Mouse (Mus musculus): ENCODE measurements around the gene Lsm10. TPM values are rescaled to one million over a fixed set of nuclear protein-coding genes. Genes with fewer than 3 reads are reported as not detected.

Gene Lsm10
- polyA plus RNA-seq, 2 experiments: 20.3 to 25.9 TPM

- WGBS (ENCODE audit: insufficient replicate concordance): 70% methylated on average over 5 of the region's 5 CpGs
- DNase-seq (ENCODE audit: low read depth in 3 of 3, low spot score in 3 of 3) (no peak), ATAC-seq (ENCODE audit: insufficient read depth) (no peak)
- no peak overlapping the region for H3K4me3 ChIP-seq (ENCODE audit: insufficient read depth in 1 of 2, low read depth in 2 of 2, low read length in 2 of 2)
- no peak overlapping the region for H3K27ac ChIP-seq
- no peak overlapping the region for H3K4me2 ChIP-seq (ENCODE audit: low read depth)
- H3K36me3 ChIP-seq (replicated peaks; ENCODE audit: control insufficient read depth, insufficient read depth, low read depth): no peaks in the 10 kb centered on the region
- no peaks in the 10 kb centered on the region for H3K27me3 ChIP-seq (ENCODE audit: control insufficient read depth, insufficient read depth, low read length)
- H3K9ac ChIP-seq (replicated peaks): no peak overlapping the region
- no peaks in the 10 kb centered on the region for H3K9me3 ChIP-seq (ENCODE audit: control insufficient read depth, low read length)
- TF ChIP-seq EP300 (IDR thresholded peaks at IDR 0.05; ENCODE audit: low read depth) (no peak), CTCF (IDR thresholded peaks at IDR 0.05; ENCODE audit: low read depth) (no peak)
- H3K4me1 ChIP-seq (replicated peaks; ENCODE audit: control insufficient read depth in 2 of 2, insufficient read depth in 2 of 2, low read length in 1 of 2): no peaks in the 10 kb centered on the region
These were observed 23.6 kb downstream of the Lsm10 start for GRCm38 (mm10) chr4:126120052-126120451.

GRCm38 (mm10) chr4:126120506-126120905, 24.1 kb downstream of the Lsm10 start:
- no peaks in the 10 kb centered on the region for H3K27me3 ChIP-seq (ENCODE audit: control insufficient read depth, insufficient read depth, low read length)
- DNase-seq (ENCODE audit: low read depth in 3 of 3, low spot score in 3 of 3): no peak
- no peak for TF ChIP-seq EP300 (IDR thresholded peaks at IDR 0.05; ENCODE audit: low read depth)
- no peak for TF ChIP-seq CTCF (IDR thresholded peaks at IDR 0.05; ENCODE audit: low read depth)
- H3K4me3 ChIP-seq (ENCODE audit: insufficient read depth in 1 of 2, low read depth in 2 of 2, low read length in 2 of 2): no peak overlapping the region
- no peaks in the 10 kb centered on the region for H3K9me3 ChIP-seq (ENCODE audit: control insufficient read depth, low read length)
- H3K4me1 ChIP-seq (replicated peaks; ENCODE audit: control insufficient read depth in 2 of 2, insufficient read depth in 2 of 2, low read length in 1 of 2): no peaks in the 10 kb centered on the region
- H3K27ac ChIP-seq: no peak overlapping the region
- ATAC-seq (ENCODE audit: insufficient read depth): no peak
- no peaks in the 10 kb centered on the region; the same call in 1 of the 2 replicates for H3K36me3 ChIP-seq (replicated peaks; ENCODE audit: control insufficient read depth, insufficient read depth, low read depth)
- no peak overlapping the region for H3K9ac ChIP-seq (replicated peaks)
- WGBS (ENCODE audit: insufficient replicate concordance): 82% methylated on average over 2 of the region's 2 CpGs
- no peak overlapping the region for H3K4me2 ChIP-seq (ENCODE audit: low read depth)

- no peaks in the 10 kb centered on the region for H3K4me1 ChIP-seq (replicated peaks; ENCODE audit: control insufficient read depth in 2 of 2, insufficient read depth in 2 of 2, low read length in 1 of 2)
- no peaks in the 10 kb centered on the region for H3K9me3 ChIP-seq (ENCODE audit: control insufficient read depth, low read length)
- no peak for TF ChIP-seq EP300 (IDR thresholded peaks at IDR 0.05; ENCODE audit: low read depth)
- no peak for TF ChIP-seq CTCF (IDR thresholded peaks at IDR 0.05; ENCODE audit: low read depth)
- DNase-seq (ENCODE audit: low read depth in 3 of 3, low spot score in 3 of 3) (no peak), ATAC-seq (ENCODE audit: insufficient read depth) (no peak)
- 76% methylated on average over 10 of the region's 10 CpGs for WGBS (ENCODE audit: insufficient replicate concordance)
- H3K27me3 ChIP-seq (ENCODE audit: control insufficient read depth, insufficient read depth, low read length): no peaks in the 10 kb centered on the region
- H3K9ac ChIP-seq (replicated peaks): no peak overlapping the region
- H3K4me3 ChIP-seq (ENCODE audit: insufficient read depth in 1 of 2, low read depth in 2 of 2, low read length in 2 of 2): no peak overlapping the region
- no peaks in the 10 kb centered on the region; the same call in 1 of the 2 replicates for H3K36me3 ChIP-seq (replicated peaks; ENCODE audit: control insufficient read depth, insufficient read depth, low read depth)
- H3K27ac ChIP-seq: no peak overlapping the region
- H3K4me2 ChIP-seq (ENCODE audit: low read depth): no peak overlapping the region
These were observed 27.1 kb downstream of the Lsm10 start for GRCm38 (mm10) chr4:126123309-126124040.

- H3K27ac ChIP-seq: no peak overlapping the region
- no peak overlapping the region for H3K4me3 ChIP-seq (ENCODE audit: insufficient read depth in 1 of 2, low read depth in 2 of 2, low read length in 2 of 2)
- no peak overlapping the region for H3K4me2 ChIP-seq (ENCODE audit: low read depth)
- no peak overlapping the region for H3K9ac ChIP-seq (replicated peaks)
- ATAC-seq (ENCODE audit: insufficient read depth) (no peak), DNase-seq (ENCODE audit: low read depth in 3 of 3, low spot score in 3 of 3) (no peak)
- peaks cover 0 to 7% of the 10 kb centered on the region in 2 experiments; a peak in 2 of 4 replicates for H3K4me1 ChIP-seq (replicated peaks; ENCODE audit: control insufficient read depth in 2 of 2, insufficient read depth in 2 of 2, low read length in 1 of 2)
- WGBS (ENCODE audit: insufficient replicate concordance): 76% methylated on average over 11 of the region's 11 CpGs
- no peaks in the 10 kb centered on the region for H3K27me3 ChIP-seq (ENCODE audit: control insufficient read depth, insufficient read depth, low read length)
- TF ChIP-seq EP300 (IDR thresholded peaks at IDR 0.05; ENCODE audit: low read depth): no peak
- TF ChIP-seq CTCF (IDR thresholded peaks at IDR 0.05; ENCODE audit: low read depth): no peak
- H3K36me3 ChIP-seq (replicated peaks; ENCODE audit: control insufficient read depth, insufficient read depth, low read depth): peaks cover 7% of the 10 kb centered on the region
- H3K9me3 ChIP-seq (ENCODE audit: control insufficient read depth, low read length): no peaks in the 10 kb centered on the region
These were observed 34.1 kb downstream of the Lsm10 start for GRCm38 (mm10) chr4:126130502-126130901.

- DNase-seq (ENCODE audit: low read depth in 3 of 3, low spot score in 3 of 3) (no peak), ATAC-seq (ENCODE audit: insufficient read depth) (no peak)
- Histone ChIP-seq H3K4me3 (ENCODE audit: insufficient read depth in 1 of 2, low read depth in 2 of 2, low read length in 2 of 2) (no peak overlapping the region), H3K9me3 (ENCODE audit: control insufficient read depth, low read length) (no peaks in the 10 kb centered on the region), H3K4me2 (ENCODE audit: low read depth) (no peak overlapping the region), H3K9ac (replicated peaks) (no peak overlapping the region), H3K27ac (no peak overlapping the region), H3K4me1 (replicated peaks; ENCODE audit: control insufficient read depth in 2 of 2, insufficient read depth in 2 of 2, low read length in 1 of 2) (peaks cover 0 to 7% of the 10 kb centered on the region in 2 experiments; a peak in 2 of 4 replicates), H3K36me3 (replicated peaks; ENCODE audit: control insufficient read depth, insufficient read depth, low read depth) (peaks cover 7% of the 10 kb centered on the region), H3K27me3 (ENCODE audit: control insufficient read depth, insufficient read depth, low read length) (no peaks in the 10 kb centered on the region)
- no peak for TF ChIP-seq CTCF (IDR thresholded peaks at IDR 0.05; ENCODE audit: low read depth)
- no peak for TF ChIP-seq EP300 (IDR thresholded peaks at IDR 0.05; ENCODE audit: low read depth)
- WGBS (ENCODE audit: insufficient replicate concordance): 59% methylated on average over 10 of the region's 10 CpGs
These were observed 35.1 kb downstream of the Lsm10 start for GRCm38 (mm10) chr4:126131290-126132121.
